Mouse (Mus musculus) frontal cortex, postnatal 14 days (tissue): ENCODE results near the gene Vangl2.

Experiments used
- DNase-seq, 2 experiments: peaks; one replicate each; pipeline ENCODE4 v3.0.0; 2022; ENCODE audit warnings: low spot score in 2 of 2

The Vangl2 gene

DNA sequence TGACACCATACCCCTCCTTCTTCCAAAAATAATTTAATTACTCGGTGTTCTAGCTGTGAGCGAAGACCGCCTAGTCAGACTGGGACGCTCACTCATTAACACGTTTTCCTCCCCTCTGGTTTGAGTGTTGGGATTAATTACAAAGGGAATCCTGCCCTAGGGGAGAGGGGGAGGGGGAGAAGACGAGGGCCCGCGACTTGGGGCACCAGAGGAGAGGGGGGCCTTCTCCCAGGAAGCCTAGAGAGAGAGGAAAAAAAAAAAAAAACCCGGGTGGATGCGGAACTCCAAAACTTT lies 488 bp downstream of the Vangl2 start:
- DNase-seq = no peak

DNA sequence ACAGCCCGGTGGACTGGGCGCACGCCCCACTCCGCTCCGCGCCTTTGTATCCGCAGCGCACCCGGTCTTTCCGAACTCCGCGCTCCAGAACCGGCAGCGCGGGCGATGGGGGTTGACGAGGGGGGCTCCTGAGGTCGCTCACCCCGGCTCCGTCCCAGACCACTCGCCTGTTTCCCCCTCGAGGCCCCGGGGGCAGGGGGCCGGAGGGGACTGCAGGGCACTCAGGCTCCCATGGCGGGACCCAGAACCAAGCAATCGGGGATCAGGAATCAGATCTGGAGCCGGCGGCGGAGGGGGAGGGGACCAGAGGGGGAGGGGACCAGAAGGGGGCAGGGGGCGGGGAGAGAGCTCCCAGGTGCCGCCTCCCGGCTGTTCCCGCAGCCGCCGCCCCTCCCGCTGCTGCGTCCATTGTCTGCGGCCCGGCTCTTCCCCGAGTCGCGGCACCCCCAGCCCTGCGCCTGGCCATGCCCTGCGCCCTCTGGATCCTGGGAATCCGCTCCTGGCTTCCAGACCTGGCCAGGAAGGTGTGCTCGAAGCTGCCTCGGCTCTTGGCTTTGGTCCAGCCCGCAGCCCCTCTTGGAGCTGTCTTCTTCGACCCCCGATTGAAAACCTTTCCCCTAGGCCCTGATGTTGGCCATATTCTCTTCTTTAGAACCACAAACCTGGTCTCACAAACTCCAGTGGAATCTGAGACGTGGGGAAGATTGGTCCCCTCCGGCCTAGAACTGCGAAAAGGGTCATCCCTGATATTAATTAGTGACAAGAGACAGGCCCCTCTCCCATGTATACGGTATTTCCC lies 1.0 kb downstream of the Vangl2 start:
- peak; percentile 55 to 63 for DNase-seq

DNA sequence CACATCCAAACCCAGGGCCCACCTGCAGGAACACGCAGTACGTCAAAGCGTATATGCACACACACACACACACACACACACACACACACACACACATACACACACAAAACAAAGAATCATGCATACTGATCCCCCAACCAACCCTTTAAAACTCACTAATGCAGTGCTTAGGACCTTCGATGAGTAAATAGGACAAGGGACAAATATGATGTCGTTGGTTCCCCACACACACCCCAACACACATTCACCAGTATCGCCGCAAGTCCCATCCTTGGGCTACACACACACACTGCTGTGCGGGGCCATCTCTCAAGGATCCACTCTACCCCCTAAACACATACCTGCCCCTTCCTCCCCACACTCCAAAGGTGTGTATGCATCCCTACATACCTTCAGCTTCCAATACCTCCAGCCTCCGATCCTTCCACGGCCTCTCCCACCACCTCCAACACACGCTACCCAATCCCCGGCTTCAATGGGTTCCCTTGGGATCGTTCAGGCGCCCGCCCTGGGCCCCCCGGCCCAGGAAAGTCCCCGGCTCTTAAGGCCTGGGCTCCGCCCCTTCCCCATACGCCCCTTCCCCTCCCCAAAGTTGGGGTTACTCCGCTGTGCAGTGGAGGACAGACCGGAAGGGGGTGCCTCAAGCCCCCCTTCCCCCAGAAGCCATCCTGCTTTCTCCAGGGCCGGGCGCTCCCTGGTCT lies 1.9 kb downstream of the Vangl2 start:
- DNase-seq = no peak

DNA sequence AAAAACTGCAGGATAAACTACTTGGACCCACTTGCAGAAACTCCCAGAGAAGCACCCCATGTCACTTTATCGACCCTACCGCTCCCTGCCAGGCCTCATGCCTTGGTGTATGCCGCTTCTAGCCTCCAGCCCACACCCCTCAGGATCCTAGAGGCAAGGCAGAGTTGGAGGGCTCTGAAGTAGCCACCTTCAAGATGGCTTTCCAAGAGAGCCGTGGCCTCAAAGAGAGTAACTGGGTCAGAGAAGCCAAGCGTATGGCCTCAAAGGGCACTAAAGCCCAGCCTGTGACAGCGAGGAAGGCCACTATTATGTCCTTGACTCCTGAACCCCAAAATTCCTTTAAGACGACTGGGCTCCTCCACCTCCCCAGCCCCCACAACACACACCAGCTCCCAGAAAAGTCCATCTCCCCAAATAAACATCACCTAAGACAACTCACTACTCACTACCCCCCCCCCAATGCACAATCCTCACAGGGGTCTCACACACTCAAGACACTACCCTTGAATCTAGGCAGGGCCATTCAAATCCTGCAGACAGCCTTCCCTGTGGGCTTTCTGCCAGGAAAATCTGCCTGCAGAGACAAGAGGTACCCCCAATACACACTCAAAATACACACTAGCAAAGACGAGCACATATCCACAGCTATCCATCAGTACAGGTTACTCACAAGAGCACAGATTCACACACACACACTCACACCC lies 2.9 kb downstream of the Vangl2 start:
- no peak for DNase-seq

DNA sequence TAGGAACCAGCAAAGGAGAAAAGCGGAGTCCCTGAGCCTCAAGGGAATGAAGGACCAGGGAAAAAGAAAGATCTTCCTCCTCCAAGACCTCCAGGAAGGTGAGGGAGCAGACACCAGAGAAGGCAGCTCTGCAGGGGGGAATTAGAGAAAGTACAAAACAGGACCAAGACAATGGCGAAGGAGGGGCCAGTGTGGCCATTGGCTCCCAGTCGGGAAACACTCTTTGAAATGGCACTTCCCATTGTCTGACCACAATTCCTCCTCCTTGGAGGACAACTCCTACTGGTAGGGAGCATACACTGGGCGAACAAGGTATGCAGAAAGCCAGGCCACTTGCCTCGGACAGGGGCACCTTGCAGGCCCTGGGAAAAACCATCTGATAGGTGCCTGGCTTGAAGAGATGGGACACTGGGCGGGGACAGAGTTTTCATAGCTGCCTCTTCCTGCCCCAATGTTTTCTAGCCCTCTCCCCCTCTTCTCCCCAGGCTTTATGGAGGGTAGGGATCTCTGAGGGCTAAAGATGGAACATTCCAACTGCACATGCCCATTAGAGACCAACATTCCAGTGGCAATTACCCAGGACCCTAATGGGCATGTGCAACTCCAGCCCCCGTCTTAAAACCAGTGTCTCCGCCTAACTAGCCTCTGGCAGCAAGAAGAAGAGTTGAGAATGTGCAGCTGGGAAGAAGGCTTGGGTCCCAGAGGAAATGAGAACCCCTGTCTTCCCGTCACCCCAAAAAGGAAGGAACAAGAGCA lies 3.9 kb downstream of the Vangl2 start:
- DNase-seq = no peak

DNA sequence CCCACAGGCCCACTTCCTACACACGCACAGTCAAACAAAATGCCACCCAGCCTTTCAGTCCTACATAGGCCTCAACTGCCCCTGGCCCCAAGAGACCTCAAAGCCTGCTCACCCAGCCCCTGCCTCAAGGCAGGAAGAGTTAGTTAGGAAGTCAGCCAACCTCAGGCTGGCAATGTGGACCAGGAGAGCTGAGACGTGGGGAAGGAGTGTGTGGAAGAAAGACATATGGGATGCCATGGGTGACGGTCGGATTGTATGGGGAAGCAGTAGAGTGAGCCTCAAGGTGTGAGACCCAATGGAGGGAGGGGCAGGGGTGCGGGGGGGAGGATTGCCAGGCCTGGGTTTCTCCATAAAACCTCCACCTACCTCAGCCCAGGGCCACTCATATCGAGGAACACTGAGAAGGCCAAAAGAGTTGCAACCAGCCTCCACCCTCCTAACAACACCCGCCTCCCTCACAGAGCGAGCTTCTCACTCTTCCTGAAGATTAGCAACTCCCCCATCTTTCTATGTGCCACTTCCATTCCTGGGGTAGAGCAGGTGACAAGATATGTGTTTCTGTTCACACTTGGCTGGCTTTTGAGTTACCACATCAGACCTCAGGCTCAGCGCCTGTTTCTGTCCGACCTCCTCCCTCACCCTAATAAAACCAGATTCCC lies 8.3 kb downstream of the Vangl2 start:
- DNase-seq = no peak

DNA sequence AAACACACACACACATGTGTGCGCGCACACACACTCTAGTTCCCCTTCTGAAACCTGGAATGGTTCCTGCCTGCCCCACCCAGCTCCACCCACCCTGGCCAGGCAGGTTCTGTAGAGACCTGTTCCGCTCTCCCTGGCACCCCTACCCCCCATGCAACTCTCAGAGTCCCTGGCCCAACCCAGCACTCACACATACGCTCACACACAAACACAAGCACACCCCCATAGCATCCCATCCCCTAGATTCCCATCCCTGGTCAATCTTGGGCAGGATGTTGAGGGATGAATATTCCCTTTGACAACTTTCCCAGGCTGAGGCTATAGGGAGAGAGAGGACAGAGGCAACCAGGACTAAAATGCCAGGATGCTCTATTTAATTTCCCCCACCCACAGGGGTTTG lies 8.9 kb downstream of the Vangl2 start:
- DNase-seq = no peak

DNA sequence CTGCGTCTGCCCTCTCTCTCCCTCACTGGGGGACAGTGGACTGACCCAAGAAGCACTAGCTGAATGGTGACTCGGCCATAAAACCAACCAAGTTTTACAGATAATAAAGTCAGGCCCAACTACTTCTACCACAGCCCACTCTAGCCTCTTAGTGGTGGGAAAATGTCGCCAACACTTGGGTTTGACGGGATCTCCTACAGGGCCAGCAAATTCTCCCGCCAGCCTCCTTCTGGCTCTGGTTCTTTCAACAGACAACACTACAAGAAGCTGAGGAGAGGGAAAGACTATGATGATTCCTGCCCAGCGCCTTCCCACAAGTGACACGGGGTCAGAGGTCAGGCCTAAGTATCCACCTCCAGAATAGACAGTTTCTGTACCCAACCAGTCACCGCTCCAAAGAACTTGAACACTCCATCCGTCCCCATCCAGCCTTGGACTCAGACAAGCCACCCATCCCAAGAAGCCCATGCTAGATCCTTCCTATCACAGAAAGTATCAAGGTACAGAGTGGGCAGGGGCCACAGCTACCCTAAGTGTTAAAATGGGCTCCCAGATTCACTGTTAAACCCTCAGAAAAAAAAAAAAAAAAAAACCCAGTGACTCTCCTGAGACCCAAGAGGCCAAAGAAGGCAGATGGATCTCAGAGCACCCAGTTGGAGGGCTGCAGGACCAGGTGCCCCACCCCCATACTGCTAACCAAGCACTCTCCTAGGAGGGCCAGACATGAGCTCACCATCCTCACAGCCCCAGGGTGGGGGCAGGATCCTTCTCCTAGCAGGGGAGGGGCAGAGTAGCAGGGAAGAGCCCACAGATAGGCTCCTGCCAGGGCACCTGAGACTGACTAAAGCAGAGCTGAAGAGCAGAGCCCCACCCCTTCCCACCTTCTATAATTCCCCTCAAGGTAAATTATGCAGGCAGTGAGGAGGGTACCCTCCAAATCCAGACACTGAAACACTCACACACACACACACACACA lies 9.6 kb downstream of the Vangl2 start:
- DNase-seq = no peak

DNA sequence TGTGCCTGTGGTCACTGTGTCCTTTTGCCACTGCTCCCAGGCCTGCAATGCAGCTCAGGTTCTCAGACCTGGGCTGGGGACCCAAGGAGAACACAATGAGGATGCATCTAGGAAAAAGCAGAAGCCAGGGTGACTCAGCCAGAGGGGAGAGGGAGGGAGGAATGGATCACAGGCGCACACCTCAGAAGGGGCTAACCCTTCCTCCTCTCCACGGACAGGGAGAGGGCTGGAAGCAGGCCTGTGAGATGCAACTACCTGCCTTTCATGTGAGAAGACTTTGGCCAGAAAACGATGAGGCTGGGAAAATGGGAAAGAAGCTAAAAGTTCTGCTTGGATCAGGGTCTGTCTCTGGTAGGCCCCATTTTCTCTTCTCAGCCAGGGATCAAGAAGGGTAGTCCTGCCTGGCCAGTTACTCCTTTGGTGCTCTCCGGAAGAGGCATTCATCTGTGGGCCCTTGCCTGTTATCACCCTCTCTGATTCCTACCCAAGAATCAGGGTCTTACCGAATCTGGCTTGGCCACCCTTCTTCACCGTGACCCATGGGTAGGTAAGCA lies 10.7 kb downstream of the Vangl2 start:
- no peak for DNase-seq

DNA sequence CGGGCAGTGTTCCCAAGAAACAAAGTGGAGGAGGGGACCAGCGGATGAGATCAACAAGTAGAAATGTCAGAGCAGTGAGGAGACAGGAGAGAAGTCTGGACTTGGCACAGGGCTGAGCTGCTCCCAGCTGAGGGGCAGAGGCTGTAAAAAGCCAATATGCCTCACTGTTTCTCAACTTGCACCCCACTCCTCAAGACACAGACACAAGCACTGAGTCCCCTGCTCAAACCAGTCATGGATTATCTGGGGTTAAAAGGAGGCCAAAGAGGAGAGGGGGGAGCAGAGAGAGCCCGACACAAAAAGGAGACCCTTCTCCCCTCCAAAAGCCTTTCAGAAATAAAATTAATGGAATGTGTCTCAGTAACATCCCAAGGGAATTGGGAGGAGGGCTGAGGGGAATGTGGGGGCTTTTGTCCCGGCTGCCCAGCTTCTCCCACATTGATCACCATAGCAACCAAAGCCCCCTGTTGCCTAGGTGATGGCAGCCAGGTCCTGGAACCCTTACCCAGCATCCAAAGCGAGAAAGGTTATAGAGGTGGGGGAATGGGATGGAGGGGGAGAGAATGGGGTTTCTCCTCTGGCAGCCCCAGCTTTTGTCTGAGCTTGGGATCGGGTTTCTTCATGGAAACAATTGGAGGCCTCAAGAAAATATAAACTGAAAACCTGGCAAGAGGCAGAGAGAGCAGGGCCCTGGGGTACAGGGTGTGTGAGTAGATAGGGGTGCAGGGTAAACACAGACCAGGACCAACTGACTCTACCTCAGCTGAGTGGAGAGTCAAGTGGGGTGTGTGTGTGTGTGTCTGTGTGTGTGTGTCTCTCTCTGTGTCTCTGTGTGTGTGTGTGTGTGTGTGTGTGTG lies 11.4 kb downstream of the Vangl2 start:
- DNase-seq = no peak

DNA sequence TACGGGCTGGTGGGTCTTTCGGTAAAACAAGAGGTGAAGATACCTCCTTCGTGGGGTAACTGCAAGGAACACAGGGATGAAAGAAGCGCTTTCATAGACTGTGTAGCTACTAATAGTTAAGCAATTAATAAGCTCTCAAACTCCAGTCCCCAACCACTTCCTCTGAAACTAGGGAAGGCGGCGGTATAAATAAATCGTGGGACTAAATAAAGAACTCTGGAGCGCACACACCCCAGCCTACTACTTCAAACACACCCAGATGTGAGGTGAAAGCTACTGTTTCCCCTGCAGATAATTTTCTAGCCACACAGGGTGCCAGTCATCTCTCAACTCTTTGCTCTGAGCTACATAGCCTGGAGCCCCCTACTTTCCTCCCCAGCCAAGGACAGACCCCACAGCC lies 12.2 kb downstream of the Vangl2 start:
- DNase-seq = no peak

DNA sequence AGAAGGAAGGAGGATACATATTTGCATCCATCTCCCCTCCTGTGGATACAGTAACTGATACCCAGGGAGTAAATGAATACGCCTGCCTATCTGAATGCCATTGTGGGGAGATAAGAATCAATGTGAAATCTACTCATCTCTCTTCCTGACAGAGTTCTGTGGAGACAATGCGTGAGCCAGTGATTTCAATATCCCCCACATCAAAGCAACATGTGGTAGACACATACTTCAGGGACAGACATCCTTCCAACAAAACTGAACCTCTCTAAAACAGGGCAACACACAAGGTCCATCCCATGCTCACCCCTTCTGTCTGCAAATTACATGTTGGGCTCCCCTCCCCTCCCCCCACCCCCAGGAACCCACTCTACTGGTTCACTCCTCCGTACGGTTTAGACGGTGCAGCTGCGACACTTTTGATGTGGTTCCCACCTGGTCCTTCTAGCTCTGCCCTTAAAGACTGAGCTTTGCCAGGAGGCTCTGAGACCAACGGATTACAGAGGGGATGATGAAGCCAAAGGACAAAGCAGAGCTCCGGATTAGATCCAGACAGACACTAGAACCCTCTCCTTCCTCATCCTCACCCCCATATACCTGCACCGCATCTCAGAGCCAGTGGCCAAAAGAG lies 12.8 kb downstream of the Vangl2 start:
- DNase-seq = no peak

DNA sequence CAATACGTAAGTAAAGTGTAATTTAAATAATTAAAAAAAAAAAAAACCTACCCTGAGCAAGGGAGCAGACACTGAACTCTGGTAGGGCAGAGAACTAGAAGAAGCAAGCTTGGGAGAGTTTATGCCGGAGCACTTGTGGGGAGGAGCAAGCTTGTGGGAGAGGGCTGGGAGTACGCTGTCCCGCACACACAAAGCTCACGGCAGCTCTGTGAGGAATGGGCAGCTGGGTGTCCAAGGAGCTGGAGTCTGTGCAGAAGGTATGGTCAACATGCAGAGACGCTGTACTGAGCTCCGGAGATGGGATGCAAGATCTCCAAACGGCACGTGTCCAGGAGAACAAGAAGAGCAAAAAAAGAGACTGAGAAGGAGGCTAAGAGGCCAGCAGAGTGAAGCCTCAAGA lies 13.5 kb downstream of the Vangl2 start:
- DNase-seq = no peak

DNA sequence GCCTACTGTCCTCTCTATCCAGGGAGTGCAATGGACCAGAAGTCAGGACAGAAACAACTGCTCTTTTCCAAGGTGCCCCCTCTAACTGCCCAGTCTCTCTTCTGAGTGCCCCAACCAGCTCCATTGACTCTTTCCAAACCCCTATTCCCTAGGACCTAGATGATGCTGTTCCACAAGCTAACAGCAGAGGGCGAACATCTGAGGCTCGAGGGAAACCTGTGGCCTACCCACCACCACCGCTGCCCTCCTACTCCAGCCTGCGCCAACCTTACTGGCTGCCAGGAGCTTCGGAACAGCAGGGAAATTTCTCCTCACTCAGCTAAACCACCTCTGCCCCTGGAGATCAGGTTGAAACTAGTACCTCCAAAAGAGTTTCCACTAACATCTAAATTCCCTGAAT lies 16.2 kb downstream of the Vangl2 start:
- DNase-seq = peak in 1 of 2 experiments; percentile 55

DNA sequence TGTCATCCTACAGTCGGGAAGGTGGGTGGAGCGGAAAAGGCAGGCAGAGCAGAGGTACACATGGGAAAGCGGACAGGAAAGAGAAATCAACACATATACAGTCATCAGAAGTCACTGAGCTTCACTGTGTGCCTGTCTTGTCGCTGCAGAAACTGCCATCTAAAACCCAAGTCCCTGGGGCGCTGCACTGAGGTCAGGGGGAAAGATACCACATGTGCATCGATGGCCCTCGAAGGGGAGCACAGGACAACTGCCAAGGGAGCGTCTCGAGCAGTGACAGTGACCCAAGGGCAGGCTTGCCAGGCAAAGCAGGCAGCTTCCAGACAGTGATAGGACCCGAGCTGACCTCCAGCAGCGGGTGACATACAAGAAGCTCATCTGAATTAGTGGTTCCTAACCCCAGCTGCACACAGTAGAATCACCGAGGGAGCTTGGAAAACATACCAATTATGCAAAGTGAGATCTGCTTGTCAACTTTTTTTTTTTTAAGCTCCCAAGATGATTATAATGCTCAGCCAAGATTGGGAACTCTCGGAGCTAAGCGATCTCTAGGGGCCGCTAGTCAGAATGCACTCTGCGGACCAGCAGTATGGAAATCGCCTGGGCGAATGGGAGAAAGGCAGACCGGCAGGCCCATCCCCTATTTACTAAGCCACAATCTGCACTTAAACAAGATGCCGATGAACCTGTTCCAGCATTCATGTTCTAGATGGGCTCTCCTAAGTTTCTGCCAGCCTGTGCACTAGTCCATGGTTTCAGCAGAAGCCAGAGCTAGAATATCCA lies 18.0 kb downstream of the Vangl2 start:
- DNase-seq = no peak

DNA sequence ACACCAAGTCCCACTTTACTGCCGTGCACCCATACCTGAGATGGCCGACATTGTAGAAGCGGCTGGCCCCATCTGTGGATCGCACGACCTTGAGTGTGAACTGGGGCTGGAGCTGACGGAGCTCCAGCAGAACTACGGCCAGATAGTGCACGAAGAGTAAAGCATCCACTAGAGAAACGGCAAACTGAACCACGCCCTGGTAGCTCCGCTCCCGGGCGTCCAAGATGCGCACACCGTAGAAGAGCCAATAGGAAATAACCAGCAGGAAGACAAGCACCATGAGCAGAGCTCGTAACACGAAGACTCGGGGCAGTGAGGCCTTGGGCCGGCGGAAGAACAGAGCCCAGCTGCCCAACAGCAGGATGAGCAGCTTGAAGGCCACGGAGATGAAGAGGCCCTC lies 18.8 kb downstream of the Vangl2 start:
- no peak for DNase-seq

DNA sequence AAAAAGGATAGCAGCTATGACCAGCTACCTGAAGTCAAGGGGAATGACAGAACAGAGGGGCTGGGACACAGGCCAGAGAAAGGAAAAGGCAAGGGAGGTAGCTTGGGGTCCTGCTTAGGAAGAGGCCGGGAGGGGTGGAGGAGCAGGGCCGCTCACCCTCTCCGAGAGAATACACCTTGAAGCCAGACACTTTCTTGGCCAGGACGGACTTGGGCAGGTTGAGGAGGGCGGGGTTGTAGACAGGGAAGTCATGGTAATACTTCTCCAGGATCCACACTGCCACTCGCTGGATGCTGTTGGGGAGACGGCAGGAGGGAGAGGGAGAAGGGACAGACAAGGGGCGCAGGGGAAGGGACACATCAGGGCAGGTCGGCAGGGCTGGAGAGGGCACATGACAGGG lies 19.9 kb downstream of the Vangl2 start:
- DNase-seq = no peak

DNA sequence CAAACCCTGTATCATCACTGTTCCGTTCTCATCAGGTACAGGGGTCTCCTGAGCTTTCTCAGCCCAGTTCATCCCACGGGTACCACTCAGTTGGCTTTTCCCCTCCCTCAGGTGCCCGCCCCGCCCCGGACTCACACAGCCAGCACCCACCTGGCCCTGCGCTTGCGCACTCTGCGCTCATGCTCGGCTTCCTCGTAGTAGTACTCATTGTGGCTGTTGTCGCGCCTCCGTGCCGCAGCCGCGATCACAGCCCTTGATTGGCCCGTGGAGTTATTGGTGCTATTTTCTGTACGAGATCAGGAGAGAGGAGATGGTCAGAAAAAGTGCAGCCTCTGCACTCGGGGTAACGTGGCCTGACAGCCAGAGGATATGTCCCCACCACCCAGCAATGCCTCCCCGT lies 20.5 kb downstream of the Vangl2 start:
- no peak for DNase-seq
